Mouse (Mus musculus) testis, adult 2 months (tissue): Measurements from ENCODE around the gene Cttn.

Experiments used
- CTCF ChIP-seq: fragments of 200-500 bp; IDR thresholded peaks from 2 replicates; pipeline ENCODE4 v1.5.1; 2012; ENCODE audit warnings: low read depth, mild to moderate bottlenecking, inconsistent platforms, low read length, moderate library complexity; ENCODE audit not compliant: control insufficient read depth, insufficient read depth, insufficient replicate concordance
- POLR2A ChIP-seq: fragments of 200-500 bp; IDR thresholded peaks from 2 replicates; pipeline ENCODE4 v1.6.1; 2012; ENCODE audit warnings: low read depth, mild to moderate bottlenecking, inconsistent platforms, low read length, moderate library complexity; ENCODE audit not compliant: control insufficient read depth

DNA sequence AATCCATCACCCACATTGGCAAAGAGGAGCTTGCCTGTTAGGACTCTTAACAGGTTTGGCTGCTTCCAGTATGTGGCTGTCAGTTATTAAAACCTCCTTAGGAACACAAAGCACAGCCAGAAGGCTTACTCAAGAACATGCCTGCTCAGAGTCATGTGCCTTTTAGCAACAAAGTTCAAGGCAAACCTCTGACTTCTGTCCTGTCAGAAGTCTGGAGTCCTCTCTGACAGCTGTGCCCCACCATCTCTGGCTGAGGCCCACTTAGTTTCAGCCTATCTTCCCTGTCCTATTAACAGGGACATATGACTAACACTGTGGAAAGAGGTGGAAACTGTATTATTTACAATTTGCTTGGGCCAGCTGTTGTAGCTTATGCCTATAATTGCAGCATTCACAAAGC, 9.5 kb upstream of the Cttn start:
- TF ChIP-seq CTCF (no peak), POLR2A (no peak)
